Comparison of ENCODE assay signal across 7 mouse cellular contexts in genomic region chr16:36693818-36694413, GRCm38 (mm10). TPM values are rescaled to one million over a fixed set of nuclear protein-coding genes. Genes with fewer than 3 reads are reported as not detected.
DNase-seq lines count a peak whose midpoint lies in the region; ATAC-seq lines count a peak whose summit lies in the region.

TSS of gene Ildr1 (plus strand) at chr16:36693978.

- peak within 1 kb of the TSS; percentile 42 for H3K4me3 ChIP-seq in forebrain, embryonic 12.5 days (replicated peaks)
- H3K4me3 ChIP-seq in kidney, embryonic 16.5 days (ENCODE audit: low read length), result peak within 1 kb of the TSS; percentile 59

- WGBS in forebrain, embryonic 12.5 days, result 2% methylated on average over 40 of the region's 40 CpGs
- WGBS in kidney, embryonic 16.5 days, result under 1% methylated on average over 39 of the region's 40 CpGs

- no peak within 1 kb of the TSS for H3K27ac ChIP-seq in forebrain, embryonic 12.5 days
- peak within 1 kb of the TSS; percentile 46; the same call in 1 of the 2 replicates for H3K27ac ChIP-seq in kidney, embryonic 16.5 days (ENCODE audit: low read length)

- no peak for ATAC-seq in forebrain, embryonic 12.5 days (ENCODE audit: low FRiP score)
- ATAC-seq in kidney, embryonic 16.5 days (ENCODE audit: low FRiP score, low TSS enrichment), result peak; percentile 92

- peak within 1 kb of the TSS; percentile 80 for H3K4me2 ChIP-seq in forebrain, embryonic 12.5 days
- peak within 1 kb of the TSS; percentile 72 for H3K4me2 ChIP-seq in kidney, embryonic 16.5 days (replicated peaks; ENCODE audit: low read depth, low read length)

- H3K36me3 ChIP-seq in forebrain, embryonic 12.5 days (replicated peaks), result no peaks in the 10 kb centered on the region
- H3K36me3 ChIP-seq in kidney, embryonic 16.5 days (ENCODE audit: insufficient read depth, low read length), result no peaks in the 10 kb centered on the region
- H3K36me3 ChIP-seq in splenic B cell, adult 2 months (ENCODE audit: control insufficient read depth, insufficient read depth, low read length, poor library complexity, severe bottlenecking), result no peaks in the 10 kb centered on the region

- H3K27me3 ChIP-seq in forebrain, embryonic 12.5 days, result peaks cover 29% of the 10 kb centered on the region
- H3K27me3 ChIP-seq in kidney, embryonic 16.5 days (ENCODE audit: insufficient read depth, low read length), result peaks cover 13% of the 10 kb centered on the region
- H3K27me3 ChIP-seq in splenic B cell, adult 2 months (ENCODE audit: control insufficient read depth, insufficient read depth, low read length, poor library complexity, severe bottlenecking), result no peaks in the 10 kb centered on the region

- peak within 1 kb of the TSS; percentile 36; the same call in 1 of the 2 replicates for H3K9ac ChIP-seq in forebrain, embryonic 12.5 days
- H3K9ac ChIP-seq in kidney, embryonic 16.5 days (replicated peaks; ENCODE audit: low read length), result peak within 1 kb of the TSS; percentile 68

- no peaks in the 10 kb centered on the region for H3K9me3 ChIP-seq in forebrain, embryonic 12.5 days
- H3K9me3 ChIP-seq in kidney, embryonic 16.5 days (ENCODE audit: low read length), result no peaks in the 10 kb centered on the region

- H3K4me1 ChIP-seq in forebrain, embryonic 12.5 days, result peaks cover 8% of the 10 kb centered on the region
- H3K4me1 ChIP-seq in kidney, embryonic 16.5 days (ENCODE audit: insufficient read depth, low read length), result 0 out of 2 replicates have a peak, but pooled peaks cover 3% of the 10 kb centered on the region

- DNase-seq in ovary, postnatal 14 days (ENCODE audit: low spot score), result peak; percentile 13
- no peak for DNase-seq in ovary, adult 18-20 months (ENCODE audit: low spot score)
- peak; percentile 58 to 76 for DNase-seq in lung, postnatal 4 days
- peak; percentile 87 for DNase-seq in splenic B cell, adult 2 months (ENCODE audit: low read depth, low spot score)
- no peak for DNase-seq in adrenal gland, adult 8-10 months

RNA-seq across cellular contexts. Expression of gene Ildr1, which starts in this region (rescaled TPM):
- polyA plus RNA-seq in forebrain, embryonic 12.5 days (2016; fragmentation: Nextera tagmentation; extraction: Ambion mirVana), result 0.51 and 1.0 TPM in 2 replicates
- polyA plus RNA-seq in kidney, embryonic 16.5 days (2015; fragmentation: Nextera tagmentation; extraction: Ambion mirVana), result 8.8 and 9.6 TPM in 2 replicates
- not detected for total RNA-seq in adrenal gland, adult 8-10 months (2022)

Comparison
In these comparisons a context has a peak if more than half of its experiments do, and no peak if none do; other contexts are left out.
1. DNase-seq: peak in ovary, postnatal 14 days (single experiment), lung, postnatal 4 days (2 of 2) and splenic B cell, adult 2 months (single experiment); none in ovary, adult 18-20 months (single experiment) and adrenal gland, adult 8-10 months (single experiment).